Mouse (Mus musculus) Muller cell, postnatal 12 days (primary cell): Measurements from ENCODE around the gene Bbs2.
A peak's percentile ranks its signal among the peaks of the same experiment; 100 is the strongest.

ENCODE experiments used
- DNase-seq: peaks from one replicate; pipeline ENCODE4 v3.0.0-alpha.2; 2015; ENCODE audit errors: inconsistent ontology term

Bbs2 gene

GRCm38 (mm10) chr8:94098996-94099395, 268 bp upstream of the Bbs2 start:
- DNase-seq = peak; percentile 42

- DNase-seq = no peak
These were observed 4.4 kb downstream of the Bbs2 start for GRCm38 (mm10) chr8:94094281-94094680.

- no peak for DNase-seq
These were observed 5.9 kb downstream of the Bbs2 start for GRCm38 (mm10) chr8:94092848-94093247.

GRCm38 (mm10) chr8:94089715-94090114, 9.0 kb downstream of the Bbs2 start:
- DNase-seq = peak; percentile 35

- DNase-seq = no peak
These were observed 10.8 kb downstream of the Bbs2 start for GRCm38 (mm10) chr8:94087964-94088363.

- no peak for DNase-seq
These were observed 22.1 kb downstream of the Bbs2 start for GRCm38 (mm10) chr8:94076461-94077192.

GRCm38 (mm10) chr8:94068793-94069192, 29.9 kb downstream of the Bbs2 start:
- DNase-seq = no peak

- no peak for DNase-seq
These were observed 32.4 kb downstream of the Bbs2 start for GRCm38 (mm10) chr8:94066121-94066863.

GRCm38 (mm10) chr8:94057157-94057854, 41.4 kb downstream of the Bbs2 start:
- no peak for DNase-seq

GRCm38 (mm10) chr8:94052696-94053095, 46.0 kb downstream of the Bbs2 start:
- DNase-seq = peak; percentile 63

- no peak for DNase-seq
These were observed 50.9 kb downstream of the Bbs2 start for GRCm38 (mm10) chr8:94047845-94048244.

- DNase-seq = peak; percentile 35
These were observed 60.9 kb downstream of the Bbs2 start for GRCm38 (mm10) chr8:94037806-94038205.

- peak; percentile 98 for DNase-seq
These were observed 61.7 kb downstream of the Bbs2 start, which contains the start of the genes Nudt21 and Ogfod1 for GRCm38 (mm10) chr8:94036944-94037524. Gene Nudt21, minus strand, starts transcription at chr8:94037031. Gene Ogfod1, plus strand, starts transcription at chr8:94037198.

GRCm38 (mm10) chr8:94036541-94036940, 62.2 kb downstream of the Bbs2 start:
- peak; percentile 81 for DNase-seq

GRCm38 (mm10) chr8:94035200-94035599, 63.5 kb downstream of the Bbs2 start:
- DNase-seq = no peak

- no peak for DNase-seq
These were observed 65.1 kb downstream of the Bbs2 start for GRCm38 (mm10) chr8:94033601-94034000.

- DNase-seq = no peak
These were observed 69.0 kb downstream of the Bbs2 start for GRCm38 (mm10) chr8:94029701-94030100.

- DNase-seq = no peak
These were observed 74.8 kb downstream of the Bbs2 start for GRCm38 (mm10) chr8:94023916-94024315.
